20 mouse cellular contexts compared by ENCODE assay signal in the genomic region with DNA sequence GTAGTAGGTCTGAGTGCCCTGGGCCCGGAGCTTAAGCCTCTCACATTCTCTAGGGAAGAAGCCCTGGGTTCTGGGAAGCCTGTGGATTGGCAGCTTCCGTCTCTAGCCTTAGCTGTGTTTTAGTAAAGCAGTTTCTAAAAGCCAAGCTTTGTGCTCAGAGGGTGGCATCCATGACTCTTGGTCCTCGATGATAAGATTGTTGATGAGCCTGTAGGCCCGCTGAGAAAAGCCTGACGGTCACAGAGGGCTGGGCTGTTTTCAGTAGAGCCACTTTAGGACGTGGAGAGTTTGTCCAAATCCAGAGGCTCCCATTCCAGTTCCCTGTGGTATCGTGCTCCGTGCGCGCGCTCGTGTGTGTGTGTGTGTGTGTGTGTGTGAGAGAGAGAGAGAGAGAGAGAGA. TPM values are rescaled to one million over a fixed set of nuclear protein-coding genes. Genes with fewer than 3 reads are reported as not detected.
DNase-seq lines count a peak whose midpoint lies in the region; ATAC-seq and TF ChIP-seq lines count a peak whose summit lies in the region.
"Had no signal": no experiment of that assay in that cellular context is flagged by ENCODE, and none has a peak within 500 bp of the region (broad histone marks: within the 10 kb centered on the region; RNA-seq: fewer than 3 reads in every experiment).

No protein-coding gene starts in this region.

- no peaks in the 10 kb centered on the region for H3K36me3 ChIP-seq in midbrain, embryonic 12.5 days
- H3K36me3 ChIP-seq in midbrain, embryonic 11.5 days (ENCODE audit: control insufficient read depth, insufficient read depth, low read length): no peaks in the 10 kb centered on the region
- no peaks in the 10 kb centered on the region for H3K36me3 ChIP-seq in liver, embryonic 15.5 days (replicated peaks)
- H3K36me3 ChIP-seq: forebrain, embryonic 12.5 days had no signal

- no peak overlapping the region for H3K4me3 ChIP-seq in midbrain, embryonic 12.5 days
- H3K4me3 ChIP-seq in midbrain, embryonic 11.5 days (ENCODE audit: low read depth, low read length): no peak overlapping the region
- no peak overlapping the region for H3K4me3 ChIP-seq in bone marrow, adult 2 months (replicated peaks; ENCODE audit: control insufficient read depth, low read depth, low read length)
- H3K4me3 ChIP-seq in liver, embryonic 15.5 days (replicated peaks): no peak overlapping the region
- H3K4me3 ChIP-seq: forebrain, embryonic 12.5 days had no signal

- no peak overlapping the region for H3K4me2 ChIP-seq in midbrain, embryonic 12.5 days (replicated peaks)
- H3K4me2 ChIP-seq in midbrain, embryonic 11.5 days: no peak overlapping the region
- H3K4me2 ChIP-seq in liver, embryonic 15.5 days: peak overlapping the region; percentile 44
- H3K4me2 ChIP-seq: forebrain, embryonic 12.5 days; heart, embryonic 11.5 days had no signal

- H3K9ac ChIP-seq in midbrain, embryonic 12.5 days (replicated peaks): no peak overlapping the region
- no peak overlapping the region for H3K9ac ChIP-seq in midbrain, embryonic 11.5 days (ENCODE audit: low read length)
- no peak overlapping the region for H3K9ac ChIP-seq in liver, embryonic 15.5 days
- H3K9ac ChIP-seq: forebrain, embryonic 12.5 days had no signal

- 82% methylated on average over 12 of the region's 12 CpGs for WGBS in midbrain, embryonic 12.5 days
- 84% methylated on average over 12 of the region's 12 CpGs for WGBS in midbrain, embryonic 11.5 days
- WGBS in bone marrow, adult 2 months: 77% methylated on average over 12 of the region's 12 CpGs
- 48% methylated on average over 12 of the region's 12 CpGs for WGBS in liver, embryonic 15.5 days (ENCODE audit: insufficient replicate concordance)

- H3K4me1 ChIP-seq in midbrain, embryonic 12.5 days: peaks cover 36% of the 10 kb centered on the region
- peaks cover 20% of the 10 kb centered on the region for H3K4me1 ChIP-seq in midbrain, embryonic 11.5 days (ENCODE audit: control insufficient read depth, insufficient read depth, low read length)
- H3K4me1 ChIP-seq in bone marrow, adult 2 months (ENCODE audit: control insufficient read depth, insufficient read depth, low read length): peaks cover 16% of the 10 kb centered on the region
- peaks cover 91% of the 10 kb centered on the region for H3K4me1 ChIP-seq in liver, embryonic 15.5 days (replicated peaks)

- 0 out of 2 replicates have a peak overlapping the region, but pooled peaks have one; percentile 6 for H3K27ac ChIP-seq in midbrain, embryonic 12.5 days (replicated peaks)
- no peak overlapping the region for H3K27ac ChIP-seq in midbrain, embryonic 11.5 days (ENCODE audit: low read depth, low read length)
- H3K27ac ChIP-seq in bone marrow, adult 2 months (ENCODE audit: control insufficient read depth, insufficient read depth, low read depth, low read length, poor library complexity): peak overlapping the region; percentile 58
- peak overlapping the region; percentile 74 for H3K27ac ChIP-seq in liver, embryonic 15.5 days (replicated peaks)
- H3K27ac ChIP-seq: forebrain, embryonic 12.5 days; kidney, postnatal 0 days had no signal

- H3K27me3 ChIP-seq in midbrain, embryonic 12.5 days: peaks cover 12% of the 10 kb centered on the region; the same call in 1 of the 2 replicates
- H3K27me3 ChIP-seq in midbrain, embryonic 11.5 days (ENCODE audit: control insufficient read depth, insufficient read depth, low read length): no peaks in the 10 kb centered on the region
- no peaks in the 10 kb centered on the region for H3K27me3 ChIP-seq in liver, embryonic 15.5 days
- H3K27me3 ChIP-seq: Patski had no signal

- no peaks in the 10 kb centered on the region for H3K9me3 ChIP-seq in midbrain, embryonic 12.5 days
- H3K9me3 ChIP-seq in midbrain, embryonic 11.5 days (ENCODE audit: control insufficient read depth, low read length): no peaks in the 10 kb centered on the region
- H3K9me3 ChIP-seq in liver, embryonic 15.5 days (replicated peaks): no peaks in the 10 kb centered on the region
- H3K9me3 ChIP-seq: forebrain, embryonic 12.5 days had no signal

- no peak for TF ChIP-seq POLR2A in bone marrow, adult 2 months (IDR thresholded peaks at IDR 0.05; ENCODE audit: borderline replicate concordance, control insufficient read depth, low read depth, low read length)

- DNase-seq in midbrain, embryonic 11.5 days (ENCODE audit: low spot score, missing footprints): no peak
- peak; percentile 19 for DNase-seq in c-Kit-positive CD71-positive TER-119-negative erythroid progenitor cells, embryonic 14.5 days (ENCODE audit: low read depth)
- DNase-seq in retina, embryonic 14.5 days (ENCODE audit: low spot score): no peak
- no peak for DNase-seq in adrenal gland, postnatal 25 days
- no peak for DNase-seq in yolk sac, embryonic 10.5 days (ENCODE audit: low spot score)
- DNase-seq: adrenal gland, adult 8-10 months; cerebellum, adult 8-10 months; gastrocnemius, postnatal 36 days; heart, postnatal 14 days; kidney, adult 11 months; right cerebral cortex, adult 18-20 months; thymus, postnatal 36 days had no signal

- no peak for ATAC-seq in midbrain, embryonic 12.5 days (ENCODE audit: low FRiP score, low read depth)
- no peak for ATAC-seq in midbrain, embryonic 11.5 days (ENCODE audit: low FRiP score)
- ATAC-seq in liver, embryonic 15.5 days (ENCODE audit: insufficient read depth): peak; percentile 56
- ATAC-seq: midbrain, embryonic 16.5 days; Patski had no signal

- TF ChIP-seq CTCF in bone marrow, adult 2 months (IDR thresholded peaks at IDR 0.05; ENCODE audit: control insufficient read depth, insufficient read depth, low read length): no peak

RNA-seq across cellular contexts. Expression of gene Galnt10, which starts 41.6 kb away (rescaled TPM):
- 25.8 and 26.6 TPM in 2 replicates for polyA plus RNA-seq in midbrain, embryonic 12.5 days (2016; fragmentation: Nextera tagmentation; extraction: Ambion mirVana)
- 12.1 and 13.9 TPM in 2 replicates for polyA plus RNA-seq in midbrain, embryonic 11.5 days (2014; fragmentation: Nextera tagmentation; extraction: Ambion mirVana)
- 16.6 and 18.0 TPM in 2 replicates for polyA plus RNA-seq in bone marrow, adult 2 months (2011; ENCODE audit: insufficient read depth, insufficient read length, low replicate concordance, missing spikeins)
- 27.1 and 30.9 TPM in 2 replicates for polyA plus RNA-seq in liver, embryonic 15.5 days (2015; fragmentation: Nextera tagmentation; extraction: Ambion mirVana)
- 52.7 and 55.6 TPM in 2 replicates for total RNA-seq in adrenal gland, postnatal 25 days (2021)
